Mouse (Mus musculus) forebrain, embryonic 15.5 days (tissue): ENCODE measurements around the gene Pnp. TPM values are rescaled to one million over a fixed set of nuclear protein-coding genes. Genes with fewer than 3 reads are reported as not detected.
A peak's percentile ranks its signal among the peaks of the same experiment; 100 is the strongest.
"Not testable (repeated sequence)": the region's sequence is repeated elsewhere in the genome, so short reads cannot be mapped to it uniquely, and the experiment has no call there.

Experiments used
- ATAC-seq: fragments of 200-750 bp; cut with Nextera tagmentation; replicated peaks from 2 replicates; pipeline ENCODE4 v1.8.0; 2017; ENCODE audit warnings: mild to moderate bottlenecking, moderate TSS enrichment, moderate library complexity
- H3K27ac ChIP-seq: fragments of 300-500 bp; sonication (generic); replicated peaks from 2 replicates; pipeline ENCODE4 v1.5.1; 2015; ENCODE audit warnings: mild to moderate bottlenecking, inconsistent platforms
- H3K27me3 ChIP-seq: fragments of 300-500 bp; sonication (generic); 2 replicates; pipeline ENCODE4 v1.6.1; 2015; ENCODE audit warnings: inconsistent platforms
- H3K36me3 ChIP-seq: fragments of 300-500 bp; sonication (generic); 2 replicates; pipeline ENCODE4 v1.6.1; 2015; ENCODE audit warnings: mild to moderate bottlenecking, inconsistent platforms
- H3K4me1 ChIP-seq: fragments of 300-500 bp; sonication (generic); 2 replicates; pipeline ENCODE4 v1.6.1; 2015; ENCODE audit warnings: inconsistent platforms
- H3K4me2 ChIP-seq: fragments of 300-500 bp; sonication (generic); replicated peaks from 2 replicates; pipeline ENCODE4 v1.6.1; 2015; ENCODE audit warnings: mild to moderate bottlenecking, inconsistent platforms
- H3K4me3 ChIP-seq: fragments of 300-500 bp; sonication (generic); 2 replicates; pipeline ENCODE4 v1.5.1; 2015; ENCODE audit warnings: mild to moderate bottlenecking, inconsistent platforms
- H3K9ac ChIP-seq: fragments of 300-500 bp; sonication (generic); replicated peaks from 2 replicates; pipeline ENCODE4 v1.6.1; 2015; ENCODE audit warnings: mild to moderate bottlenecking, inconsistent platforms
- H3K9me3 ChIP-seq: fragments of 300-500 bp; sonication (generic); 2 replicates; pipeline ENCODE4 v1.6.1; 2016; ENCODE audit warnings: inconsistent platforms
- WGBS: fragments of 180-500 bp; shearing (Covaris S2); methylation state at CpG from one replicate; pipeline ENCODE4 v1.1.7; 2015; ENCODE audit warnings: mixed read lengths; 5-methylcytosine and 5-hydroxymethylcytosine counted together
- polyA plus RNA-seq: library from polyadenylated mRNA; unstranded; fragments of >200 nt; fragmentation: Nextera tagmentation; extraction: Ambion mirVana; gene quantifications from 2 replicates; pipeline ENCODE4 v1.2.1, GENCODE M21; 2015

The Pnp gene
- polyA plus RNA-seq, 1 experiment from 2014 or later, result 19.8 TPM

- Histone ChIP-seq H3K36me3 (no peaks in the 10 kb centered on the region), H3K27me3 (no peaks in the 10 kb centered on the region), H3K4me1 (peaks cover 7% of the 10 kb centered on the region), H3K27ac (no peak overlapping the region), H3K4me3 (no peak overlapping the region), H3K4me2 (no peak overlapping the region), H3K9ac (no peak overlapping the region), H3K9me3 (no peaks in the 10 kb centered on the region)
- WGBS, result 86% methylated on average over 4 of the region's 4 CpGs
- no peak for ATAC-seq
These were observed 26.1 kb upstream of the Pnp start for GRCm38 (mm10) chr14:50904828-50905129.

- H3K4me2 ChIP-seq, H3K27ac ChIP-seq, H3K9me3 ChIP-seq, H3K36me3 ChIP-seq, H3K4me1 ChIP-seq, H3K9ac ChIP-seq, H3K27me3 ChIP-seq, ATAC-seq, H3K4me3 ChIP-seq: not testable (repeated sequence)
These were observed 25.6 kb upstream of the Pnp start for GRCm38 (mm10) chr14:50905327-50905726.

- Histone ChIP-seq H3K27ac (no peak overlapping the region), H3K9ac (no peak overlapping the region), H3K36me3 (peaks cover 14% of the 10 kb centered on the region), H3K27me3 (no peaks in the 10 kb centered on the region), H3K9me3 (no peaks in the 10 kb centered on the region), H3K4me3 (no peak overlapping the region), H3K4me1 (peaks cover 7% of the 10 kb centered on the region), H3K4me2 (no peak overlapping the region)
- WGBS, result 78% methylated on average over 4 of the region's 4 CpGs
- ATAC-seq, result no peak
These were observed 22.8 kb upstream of the Pnp start for GRCm38 (mm10) chr14:50908126-50908525.

DNA sequence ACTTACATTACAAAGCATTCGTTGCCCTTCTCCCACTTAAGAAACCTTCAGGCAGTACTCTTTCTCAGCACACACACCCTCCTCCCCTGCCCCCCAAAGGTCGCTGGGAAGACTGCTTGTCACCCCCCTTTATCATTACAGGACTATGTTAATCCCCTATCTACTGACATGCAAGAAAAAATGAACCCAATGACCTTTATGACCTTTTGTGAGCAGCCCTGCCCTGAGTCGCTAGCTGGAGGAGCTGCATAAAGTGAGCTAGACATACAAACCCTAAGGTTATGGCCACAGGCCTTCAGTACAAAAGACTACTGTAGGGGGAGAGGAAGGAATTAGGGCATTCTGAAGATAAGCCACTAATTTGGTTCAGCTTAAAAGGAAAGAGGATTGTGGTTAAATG is 19.5 kb upstream of the Pnp start:
- Histone ChIP-seq H3K27me3 (no peaks in the 10 kb centered on the region), H3K36me3 (peaks cover 42% of the 10 kb centered on the region), H3K4me1 (no peaks in the 10 kb centered on the region), H3K4me3 (no peak overlapping the region), H3K9me3 (no peaks in the 10 kb centered on the region), H3K27ac (no peak overlapping the region), H3K9ac (no peak overlapping the region), H3K4me2 (no peak overlapping the region)
- no peak for ATAC-seq
- 56% methylated on average over 3 of the region's 3 CpGs for WGBS

- H3K9ac ChIP-seq, result peak overlapping the region; percentile 93
- WGBS, result 80% methylated on average over 1 of the region's 1 CpGs
- H3K4me3 ChIP-seq, result peak overlapping the region; percentile 95
- H3K9me3 ChIP-seq, H3K27me3 ChIP-seq, ATAC-seq, H3K27ac ChIP-seq: not testable (repeated sequence)
- H3K36me3 ChIP-seq, result peaks cover 32% of the 10 kb centered on the region
- H3K4me1 ChIP-seq, result peaks cover 30% of the 10 kb centered on the region
- H3K4me2 ChIP-seq, result peak overlapping the region; percentile 91
These were observed 7.4 kb upstream of the Pnp start for GRCm38 (mm10) chr14:50923437-50923836.

- Histone ChIP-seq H3K9ac (peak within 1 kb of the TSS; percentile 93), H3K36me3 (peaks cover 35% of the 10 kb centered on the region), H3K9me3 (no peaks in the 10 kb centered on the region), H3K27me3 (no peaks in the 10 kb centered on the region), H3K27ac (peak within 1 kb of the TSS; percentile 93), H3K4me2 (peak within 1 kb of the TSS; percentile 91), H3K4me3 (peak within 1 kb of the TSS; percentile 95), H3K4me1 (peaks cover 35% of the 10 kb centered on the region)
- WGBS, result under 1% methylated on average over 57 of the region's 57 CpGs
- peak; percentile 95 for ATAC-seq
These were observed 6.4 kb upstream of the Pnp start, which contains the start of the genes Osgep and Apex1 for GRCm38 (mm10) chr14:50924281-50925064. TSS of gene Osgep (minus strand) at chr14:50924893. TSS of gene Apex1 (plus strand) at chr14:50924968.

GRCm38 (mm10) chr14:50925111-50925920 is 5.6 kb upstream of the Pnp start:
- peak overlapping the region; percentile 93 for H3K27ac ChIP-seq
- ATAC-seq, result peak; percentile 11
- under 1% methylated on average over 38 of the region's 38 CpGs for WGBS
- H3K9me3 ChIP-seq, result no peaks in the 10 kb centered on the region
- H3K4me2 ChIP-seq, result peak overlapping the region; percentile 91
- H3K27me3 ChIP-seq, result no peaks in the 10 kb centered on the region
- H3K4me3 ChIP-seq, result peak overlapping the region; percentile 95
- peaks cover 35% of the 10 kb centered on the region for H3K36me3 ChIP-seq
- peaks cover 42% of the 10 kb centered on the region for H3K4me1 ChIP-seq
- H3K9ac ChIP-seq, result peak overlapping the region; percentile 93

DNA sequence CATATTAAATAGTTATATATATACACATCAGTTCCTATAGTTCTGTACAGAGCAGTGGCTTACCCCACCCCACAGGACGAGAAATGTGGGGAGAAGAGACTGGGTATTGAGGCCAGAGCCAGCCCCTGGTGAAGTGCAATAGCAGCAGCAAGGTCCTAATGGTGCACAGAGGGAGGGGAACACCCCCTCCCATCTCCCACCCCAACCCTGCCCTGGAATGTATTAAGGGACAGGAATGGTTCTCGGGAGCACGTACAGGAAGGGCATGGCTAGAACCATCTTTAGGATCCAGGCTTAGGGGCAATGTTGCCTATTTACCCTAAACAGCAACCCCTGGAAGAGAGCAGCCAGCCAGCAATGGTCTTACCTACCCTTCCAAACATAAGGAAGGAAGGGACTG is 3.5 kb upstream of the Pnp start:
- H3K9ac ChIP-seq, result no peak overlapping the region
- 72% methylated on average over 3 of the region's 3 CpGs for WGBS
- peaks cover 35% of the 10 kb centered on the region for H3K36me3 ChIP-seq
- H3K4me1 ChIP-seq, result peaks cover 46% of the 10 kb centered on the region
- H3K27ac ChIP-seq, result no peak overlapping the region
- no peak overlapping the region for H3K4me3 ChIP-seq
- H3K4me2 ChIP-seq, result no peak overlapping the region
- H3K9me3 ChIP-seq, result no peaks in the 10 kb centered on the region
- ATAC-seq, result no peak
- no peaks in the 10 kb centered on the region for H3K27me3 ChIP-seq

DNA sequence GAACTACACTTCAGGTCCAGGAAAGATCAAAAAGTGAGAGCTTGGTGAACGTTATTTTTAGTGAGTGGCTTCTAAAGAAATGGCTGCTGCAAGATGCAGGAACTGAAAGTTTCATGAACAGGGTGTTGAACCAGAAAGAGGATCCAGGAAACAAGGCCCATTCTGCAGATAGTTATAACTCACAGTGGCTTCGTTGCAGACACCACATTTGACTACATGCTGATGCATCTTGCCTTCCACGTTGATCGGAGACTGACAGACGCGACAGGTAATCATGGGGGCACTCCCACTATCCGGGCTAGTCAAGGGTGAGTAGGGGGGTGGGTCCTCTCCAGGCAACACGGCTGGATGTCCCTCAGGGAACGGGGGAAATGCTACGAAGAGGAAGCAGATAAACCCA is 931 bp upstream of the Pnp start:
- H3K27ac ChIP-seq, result peak overlapping the region; percentile 84
- no peak for ATAC-seq
- H3K9ac ChIP-seq, result peak overlapping the region; percentile 91
- H3K4me1 ChIP-seq, result peaks cover 38% of the 10 kb centered on the region
- 12% methylated on average over 10 of the region's 10 CpGs for WGBS
- no peaks in the 10 kb centered on the region for H3K9me3 ChIP-seq
- peak overlapping the region; percentile 78 for H3K4me3 ChIP-seq
- H3K4me2 ChIP-seq, result peak overlapping the region; percentile 71
- no peaks in the 10 kb centered on the region for H3K27me3 ChIP-seq
- peaks cover 35% of the 10 kb centered on the region for H3K36me3 ChIP-seq

DNA sequence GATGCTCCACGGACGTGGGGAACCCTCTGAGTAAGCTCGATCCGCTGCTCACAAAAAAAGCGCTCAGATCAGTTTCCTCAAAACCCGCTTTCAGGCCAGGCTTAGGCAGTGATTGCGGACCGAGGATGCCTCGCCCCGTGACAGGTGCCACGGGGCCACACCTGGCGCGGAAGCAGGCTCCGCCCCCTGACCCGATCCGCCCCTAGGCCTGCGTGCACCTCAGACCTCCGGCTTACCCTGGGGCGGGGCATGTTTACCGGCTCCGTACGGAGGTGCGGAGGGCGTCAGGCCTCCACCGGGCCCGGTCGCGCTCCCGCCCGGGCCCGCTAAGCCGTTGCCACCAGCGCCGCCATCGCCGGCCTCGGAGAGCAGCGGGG is 517 bp upstream of the Pnp start:
- Histone ChIP-seq H3K9me3 (no peaks in the 10 kb centered on the region), H3K4me3 (peak overlapping the region; percentile 78), H3K9ac (peak overlapping the region; percentile 91), H3K27me3 (no peaks in the 10 kb centered on the region), H3K36me3 (peaks cover 35% of the 10 kb centered on the region), H3K27ac (peak overlapping the region; percentile 84), H3K4me2 (peak overlapping the region; percentile 71), H3K4me1 (peaks cover 38% of the 10 kb centered on the region)
- ATAC-seq, result peak; percentile 53
- WGBS, result under 1% methylated on average over 36 of the region's 38 CpGs

- H3K36me3 ChIP-seq, result peaks cover 28% of the 10 kb centered on the region
- peak overlapping the region; percentile 53 for H3K9ac ChIP-seq
- no peaks in the 10 kb centered on the region for H3K27me3 ChIP-seq
- peak overlapping the region; percentile 91 for H3K27ac ChIP-seq
- no peak; the same call in 1 of the 2 replicates for ATAC-seq
- H3K4me2 ChIP-seq, result peak overlapping the region; percentile 65
- no peaks in the 10 kb centered on the region for H3K9me3 ChIP-seq
- peaks cover 26% of the 10 kb centered on the region for H3K4me1 ChIP-seq
- 11% methylated on average over 12 of the region's 12 CpGs for WGBS
- H3K4me3 ChIP-seq, result peak overlapping the region; percentile 78
These were observed 675 bp downstream of the Pnp start for GRCm38 (mm10) chr14:50931493-50932020.

GRCm38 (mm10) chr14:50936649-50937048 is 5.8 kb downstream of the Pnp start:
- Histone ChIP-seq H3K27ac (no peak overlapping the region), H3K36me3 (no peaks in the 10 kb centered on the region), H3K4me3 (no peak overlapping the region), H3K27me3 (no peaks in the 10 kb centered on the region), H3K9me3 (no peaks in the 10 kb centered on the region), H3K4me2 (no peak overlapping the region), H3K4me1 (peaks cover 1% of the 10 kb centered on the region), H3K9ac (no peak overlapping the region)
- no peak for ATAC-seq
- WGBS, result 41% methylated on average over 1 of the region's 1 CpGs
